Mouse (Mus musculus) cerebellum, postnatal 10 days (tissue): ENCODE data around the gene Asic1.

Experiments
- DNase-seq, 2 experiments: peaks; one replicate each; pipeline ENCODE4 v3.0.0; 2021; ENCODE audit warnings: mixed read lengths in 2 of 2

The Asic1 gene

DNA sequence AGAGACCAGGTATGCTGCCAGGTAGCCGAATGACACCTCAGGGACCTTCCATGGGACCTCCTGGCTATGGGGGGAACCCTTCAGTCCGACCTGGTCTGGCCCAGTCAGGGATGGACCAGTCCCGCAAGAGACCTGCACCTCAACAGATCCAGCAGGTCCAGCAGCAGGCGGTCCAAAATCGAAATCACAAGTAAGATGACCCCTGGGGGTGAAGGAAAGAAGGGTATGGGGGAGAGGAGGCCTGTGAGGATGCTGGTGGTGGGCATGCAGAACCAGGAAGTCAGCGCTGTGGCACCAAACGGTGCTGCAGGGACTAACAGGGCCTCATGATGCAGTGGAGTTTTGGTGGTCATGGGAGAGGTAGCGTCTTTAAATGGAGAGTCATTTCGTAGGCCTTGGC lies 32.9 kb downstream of the Asic1 start:
- peak in 1 of 2 experiments; percentile 33 for DNase-seq

GRCm38 (mm10) chr15:99703676-99704040 lies 33.5 kb downstream of the Asic1 start:
- DNase-seq: no peak

DNA sequence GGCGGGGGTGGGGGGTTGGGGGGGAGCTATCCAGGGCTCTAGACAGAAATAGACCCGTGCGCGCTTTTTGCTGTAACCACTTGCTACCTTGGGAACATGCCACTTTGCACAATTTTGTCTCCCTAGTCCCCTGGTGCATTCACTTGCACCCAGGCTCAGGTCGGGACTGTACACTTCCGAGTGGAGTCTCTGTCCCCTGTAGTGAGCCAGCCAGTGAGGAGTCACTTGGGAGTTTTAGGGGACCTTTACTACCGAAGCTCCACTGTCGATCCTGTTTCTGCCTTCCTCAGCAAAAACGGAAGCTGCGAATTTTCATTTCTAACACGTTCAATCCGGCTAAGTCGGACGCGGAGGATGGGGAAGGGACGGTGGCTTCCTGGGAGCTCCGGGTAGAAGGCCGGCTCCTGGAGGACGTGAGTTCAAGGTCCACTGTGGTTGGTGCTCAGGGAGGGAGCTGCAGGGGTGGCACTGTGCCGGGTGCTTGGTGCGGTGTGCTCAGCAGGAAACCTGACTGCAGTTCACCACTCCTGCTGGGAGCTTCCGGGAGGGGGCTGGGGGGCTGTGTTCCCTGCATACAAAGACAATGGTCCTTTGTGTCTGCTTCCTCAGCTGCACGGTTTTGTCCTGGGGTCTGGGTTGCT lies 34.0 kb downstream of the Asic1 start:
- peak in 1 of 2 experiments; percentile 48 for DNase-seq

GRCm38 (mm10) chr15:99704881-99705280 lies 34.7 kb downstream of the Asic1 start:
- peak in 1 of 2 experiments; percentile 21 for DNase-seq

- peak; percentile 69 to 81 for DNase-seq
Measured at GRCm38 (mm10) chr15:99705440-99706048, 35.4 kb downstream of the Asic1 start, which contains the start of gene Gm17349. Gm17349 (minus strand) TSS chr15:99705490.

GRCm38 (mm10) chr15:99708176-99708575 lies 38.0 kb downstream of the Asic1 start:
- DNase-seq: no peak

GRCm38 (mm10) chr15:99710221-99711190 lies 40.3 kb downstream of the Asic1 start:
- no peak for DNase-seq

DNA sequence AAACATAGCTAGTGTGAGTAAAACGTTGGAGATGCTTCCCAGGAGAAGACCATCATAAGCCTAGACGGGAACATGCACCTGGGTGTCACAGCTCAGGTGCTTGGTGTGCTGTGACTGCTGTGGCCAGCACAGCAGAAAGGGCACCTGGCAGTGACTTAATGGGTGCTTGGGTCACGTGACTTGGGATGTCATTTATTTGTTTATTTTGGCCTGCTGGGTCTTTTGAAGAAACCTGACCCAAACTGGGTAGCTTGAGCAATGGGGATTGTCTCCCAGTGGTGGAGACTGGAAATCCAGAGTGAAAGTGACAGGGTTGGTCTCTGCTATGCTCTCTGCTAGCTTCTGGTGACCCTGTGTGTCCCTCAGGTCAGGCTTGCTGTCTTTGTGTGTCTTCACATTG lies 41.3 kb downstream of the Asic1 start:
- DNase-seq: no peak

DNA sequence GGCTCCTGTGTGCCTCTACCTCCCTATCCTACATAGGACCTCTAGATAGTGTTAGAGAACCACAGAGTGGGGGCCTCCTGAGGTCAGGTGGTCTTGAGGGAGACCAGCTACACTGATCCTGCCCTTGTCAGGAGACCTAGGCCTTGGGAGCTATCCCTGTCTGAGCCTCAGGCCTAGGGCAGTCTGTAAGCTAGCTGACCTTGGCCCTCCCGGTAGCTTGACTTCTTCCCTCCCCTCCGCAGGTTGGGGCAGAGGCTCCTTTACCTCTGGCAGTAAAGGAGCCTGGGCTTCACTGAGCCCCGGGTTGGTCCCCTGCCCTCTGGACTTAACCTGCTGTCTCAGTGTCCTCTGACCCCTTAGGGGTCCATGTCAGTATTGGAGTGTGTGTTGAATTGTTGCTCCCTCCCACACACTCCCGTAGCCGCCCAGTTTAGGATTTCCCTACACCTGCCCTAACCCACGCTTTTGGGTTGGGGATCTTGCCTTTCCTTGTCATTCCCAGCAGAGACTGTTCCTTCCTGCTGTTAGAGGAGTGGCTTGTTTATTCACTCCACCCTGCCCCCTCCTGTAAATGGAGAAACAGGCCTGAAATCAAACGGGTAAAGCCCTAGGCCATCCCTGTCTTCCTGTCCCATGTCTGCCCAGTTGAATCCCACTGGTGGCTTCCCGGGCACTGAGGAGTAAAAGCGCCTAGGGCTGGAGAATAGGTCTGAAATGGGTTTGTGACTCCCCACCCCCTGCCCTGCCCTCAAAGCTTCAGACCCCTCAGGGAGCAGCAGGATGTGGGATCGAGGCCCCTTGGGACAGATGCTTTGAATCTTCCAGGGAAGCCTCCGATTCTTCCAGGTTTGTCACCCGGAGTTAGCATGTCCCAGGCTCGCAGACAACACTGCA lies 42.7 kb downstream of the Asic1 start:
- peak in 1 of 2 experiments; percentile 12 for DNase-seq

- DNase-seq: no peak
Measured at GRCm38 (mm10) chr15:99713569-99713968, 43.4 kb downstream of the Asic1 start.

GRCm38 (mm10) chr15:99714206-99714605 lies 44.0 kb downstream of the Asic1 start:
- no peak for DNase-seq

GRCm38 (mm10) chr15:99714858-99715257 lies 44.7 kb downstream of the Asic1 start:
- DNase-seq: peak; percentile 90 to 92

DNA sequence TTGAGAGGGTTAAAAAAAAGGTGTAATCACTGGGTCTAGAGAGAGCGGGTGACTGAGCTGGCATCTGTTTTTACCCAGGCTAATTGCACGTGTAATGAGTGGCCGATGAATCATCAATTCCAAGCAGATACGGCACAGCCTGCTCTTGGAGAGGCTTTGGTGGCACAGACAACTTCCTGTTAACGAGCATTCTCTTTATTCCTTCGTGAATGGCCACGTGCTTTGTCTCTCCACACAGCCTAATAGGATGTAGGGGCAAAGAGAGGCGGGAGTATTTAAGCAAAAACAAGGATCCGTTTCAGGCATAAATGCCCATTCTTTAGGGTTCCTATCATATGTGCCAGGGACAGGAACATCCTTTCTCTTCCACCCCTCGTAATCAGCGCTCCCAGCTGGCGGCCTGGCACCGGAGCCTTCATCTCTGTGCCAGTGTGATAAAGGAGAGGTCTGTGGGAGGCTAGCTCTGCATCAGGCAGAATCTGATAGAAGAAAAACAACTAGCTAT lies 45.2 kb downstream of the Asic1 start:
- peak; percentile 76 to 83 for DNase-seq

DNA sequence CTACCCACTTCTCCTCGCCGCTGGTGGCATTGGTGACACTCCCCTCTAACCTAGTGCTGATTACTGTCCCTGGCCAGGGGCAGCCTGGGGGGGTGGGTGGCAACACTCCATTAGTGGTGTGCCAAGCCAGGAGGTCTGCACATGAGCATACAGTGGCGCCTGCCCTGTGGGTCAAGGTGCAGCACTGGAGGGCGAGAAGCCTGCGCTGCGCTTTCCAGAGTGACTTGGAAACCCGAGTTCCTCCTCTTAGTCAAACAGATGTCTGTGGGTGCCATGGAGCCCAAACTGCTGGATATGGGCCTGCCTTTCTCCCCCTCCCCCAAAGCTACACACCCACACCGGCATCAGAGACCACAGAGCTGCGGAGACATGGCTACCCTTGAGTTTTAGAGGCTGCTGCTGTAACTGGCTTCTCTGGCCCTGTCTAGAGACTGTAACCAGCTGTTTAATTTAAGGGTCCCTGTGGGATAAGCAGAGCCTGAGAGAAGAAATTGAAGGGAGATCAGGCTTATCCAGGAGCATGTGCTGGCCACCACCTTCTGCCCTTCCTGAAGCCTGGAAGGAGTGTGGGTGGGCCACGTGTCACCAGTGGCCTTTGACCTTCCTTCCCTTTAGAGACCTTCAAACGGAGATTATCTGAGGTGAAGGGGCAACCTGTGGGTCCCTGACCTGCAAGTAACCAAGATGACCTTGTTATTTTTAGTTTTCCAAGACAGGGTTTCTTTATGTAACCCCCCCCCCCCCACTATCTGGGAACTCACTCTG lies 46.0 kb downstream of the Asic1 start:
- no peak for DNase-seq

DNA sequence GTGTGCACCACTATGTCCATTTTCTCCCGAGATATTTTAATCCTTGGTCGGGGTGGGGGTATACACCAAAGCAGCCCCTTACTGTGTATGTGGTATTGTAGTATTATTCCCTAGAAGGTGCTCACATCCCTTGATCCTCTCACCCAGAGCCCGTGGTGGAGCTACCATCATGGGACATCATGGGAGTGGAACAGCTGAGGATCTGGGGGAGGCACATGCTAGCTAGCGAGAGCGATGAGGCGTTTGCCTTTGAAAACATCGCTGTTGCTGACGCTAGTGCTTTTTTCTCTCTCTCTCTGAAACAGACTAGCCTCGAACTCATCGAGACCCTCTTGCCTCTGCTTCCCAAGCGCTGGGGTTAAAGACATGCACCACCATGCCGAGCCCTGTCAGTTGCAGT lies 46.6 kb downstream of the Asic1 start:
- no peak for DNase-seq

DNA sequence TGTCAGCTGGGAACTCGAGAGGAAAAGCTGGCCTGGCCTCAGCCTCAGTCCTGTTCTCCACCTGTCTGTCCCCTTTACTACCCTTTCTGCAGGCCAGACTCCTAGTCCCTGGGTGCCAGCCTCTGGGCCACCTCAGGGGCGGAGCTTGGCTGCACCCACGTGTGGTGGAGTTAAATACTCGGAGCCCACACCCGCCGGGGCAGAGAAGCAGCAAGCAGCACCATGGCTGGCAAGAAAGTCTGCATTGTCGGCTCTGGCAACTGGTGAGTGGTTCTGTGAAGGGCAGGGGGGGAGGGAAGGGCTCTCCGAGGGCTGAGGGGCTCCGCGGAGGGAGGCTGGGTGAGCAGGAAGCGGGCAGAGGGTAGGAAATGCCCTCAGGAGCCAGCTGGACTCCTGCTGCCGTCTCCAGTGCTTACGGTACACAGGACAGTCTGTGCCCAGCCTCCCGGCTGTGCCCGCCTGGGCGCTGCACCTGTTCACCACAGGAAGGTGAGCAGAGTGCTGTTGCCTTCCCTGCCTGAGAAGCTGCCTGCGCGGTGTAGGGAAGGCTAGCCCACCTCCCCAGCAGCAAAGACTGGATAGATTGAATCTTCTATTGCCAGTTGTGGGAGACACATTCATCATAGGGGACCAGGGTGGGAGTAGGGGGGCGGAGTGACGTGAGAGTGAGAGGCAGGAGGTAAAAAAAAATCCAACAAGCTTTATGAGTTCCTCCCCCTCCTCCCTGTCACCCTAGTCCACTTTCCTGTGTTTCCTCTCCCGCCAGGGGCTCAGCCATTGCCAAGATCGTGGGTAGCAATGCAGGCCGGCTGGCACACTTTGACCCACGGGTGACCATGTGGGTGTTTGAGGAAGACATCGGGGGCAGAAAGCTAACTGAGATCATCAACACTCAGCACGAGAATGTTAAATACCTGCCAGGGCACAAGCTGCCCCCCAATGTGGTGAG lies 47.5 kb downstream of the Asic1 start, which contains the start of gene Gpd1:
TSS of gene Gpd1 (plus strand) at position 130 of the 949 bp plus-strand sequence.
- DNase-seq: peak; percentile 71 to 74

DNA sequence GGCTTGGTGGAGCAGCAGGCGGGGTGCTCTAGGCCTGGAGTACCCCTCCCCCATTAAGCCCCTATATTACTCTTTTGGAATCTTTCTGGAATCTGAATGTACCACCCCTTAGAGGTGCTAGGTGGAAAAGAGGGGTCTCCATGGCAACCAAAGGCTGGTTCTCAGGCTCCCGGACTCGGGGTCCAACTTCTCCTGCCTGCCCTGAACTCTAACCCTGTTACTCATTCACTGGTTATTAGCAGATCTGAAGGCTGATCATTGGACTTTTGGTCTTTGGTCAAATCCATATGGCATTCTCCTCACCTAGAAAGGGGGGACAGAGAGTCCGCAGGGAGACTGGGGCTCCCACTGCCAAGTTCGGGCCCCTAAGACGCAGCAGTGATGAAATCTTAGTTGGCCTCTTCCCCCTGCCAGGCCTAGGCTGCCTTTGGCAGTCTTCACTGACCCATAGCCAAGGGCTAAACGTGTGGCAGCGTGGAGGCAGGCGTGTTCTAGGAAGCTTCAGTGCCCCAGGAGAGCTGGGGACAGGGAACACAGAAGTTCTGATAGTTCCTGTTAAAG lies 48.4 kb downstream of the Asic1 start:
- DNase-seq: no peak

GRCm38 (mm10) chr15:99719865-99720264 lies 49.7 kb downstream of the Asic1 start:
- no peak for DNase-seq

DNA sequence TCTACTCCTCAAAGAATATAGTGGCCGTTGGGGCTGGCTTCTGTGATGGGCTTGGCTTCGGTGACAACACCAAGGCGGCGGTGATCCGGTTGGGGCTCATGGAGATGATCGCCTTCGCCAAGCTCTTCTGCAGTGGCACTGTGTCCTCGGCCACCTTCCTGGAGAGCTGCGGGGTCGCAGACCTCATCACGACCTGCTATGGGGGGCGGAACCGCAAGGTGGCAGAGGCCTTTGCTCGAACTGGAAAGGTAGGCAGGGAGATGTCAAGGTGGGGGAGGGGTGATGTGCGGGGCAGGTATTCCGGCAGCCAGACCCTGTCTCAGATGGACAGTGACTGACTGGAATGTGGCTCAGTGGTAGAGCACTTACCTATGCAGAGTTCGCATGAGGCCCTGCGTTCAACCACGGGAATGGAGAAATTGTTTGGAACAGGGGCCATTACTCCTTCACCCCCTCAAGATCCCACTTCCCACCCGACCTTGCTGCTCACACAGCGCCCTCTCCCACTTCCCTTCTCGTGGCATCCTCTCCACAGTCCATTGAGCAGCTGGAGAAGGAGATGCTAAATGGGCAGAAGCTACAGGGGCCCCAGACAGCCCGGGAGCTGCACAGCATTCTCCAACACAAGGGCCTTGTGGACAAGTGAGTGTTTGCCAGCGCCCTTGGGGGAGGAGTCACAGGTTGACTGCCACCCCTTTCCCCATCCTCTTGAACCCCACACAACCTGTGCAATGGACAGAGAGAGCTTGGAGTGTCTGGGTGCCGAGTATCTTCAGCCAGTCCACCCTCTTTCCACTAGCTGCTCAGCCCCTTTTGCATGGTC lies 52.0 kb downstream of the Asic1 start:
- DNase-seq: no peak
